Mouse (Mus musculus): Measurements from ENCODE around the gene Gtf2a1. TPM values are rescaled to one million over a fixed set of nuclear protein-coding genes. Genes with fewer than 3 reads are reported as not detected.
"Not testable (repeated sequence)": the region's sequence is repeated elsewhere in the genome, so short reads cannot be mapped to it uniquely, and the experiment has no call there.

Gtf2a1 gene
- polyA plus RNA-seq, 1 experiment = 3.8 TPM

DNA sequence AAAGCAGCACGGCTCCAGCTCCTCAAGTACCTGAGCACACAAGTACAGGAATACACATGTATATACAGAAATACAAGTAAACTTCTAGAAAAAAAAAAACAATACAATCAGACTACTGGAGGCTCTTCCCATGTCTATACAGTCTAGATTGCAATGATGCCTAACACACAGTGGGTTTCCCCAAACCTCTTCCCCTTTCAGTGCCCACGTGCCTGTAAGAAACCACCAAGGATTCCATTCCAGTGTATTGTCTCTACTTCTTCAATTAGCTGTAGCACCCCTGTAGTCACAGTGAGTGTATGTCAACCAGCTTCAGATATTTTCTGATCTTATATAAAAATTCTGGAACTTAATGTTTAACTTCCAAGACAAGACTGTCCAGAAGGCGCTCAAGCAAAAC lies 1.8 kb upstream of the Gtf2a1 start:
- no peaks in the 10 kb centered on the region for H3K27me3 ChIP-seq (replicated peaks)
- no peaks in the 10 kb centered on the region for H3K9me3 ChIP-seq
- peaks cover 20% of the 10 kb centered on the region for H3K4me1 ChIP-seq
- H3K36me3 ChIP-seq (replicated peaks; ENCODE audit: low read length) = no peaks in the 10 kb centered on the region
- no peak for TF ChIP-seq FLI1 (IDR thresholded peaks at IDR 0.05; ENCODE audit: low read length)
- no peak for TF ChIP-seq GATA1 (IDR thresholded peaks at IDR 0.05; ENCODE audit: borderline replicate concordance, low read length)
- no peak overlapping the region for H3K4me3 ChIP-seq (replicated peaks)

DNA sequence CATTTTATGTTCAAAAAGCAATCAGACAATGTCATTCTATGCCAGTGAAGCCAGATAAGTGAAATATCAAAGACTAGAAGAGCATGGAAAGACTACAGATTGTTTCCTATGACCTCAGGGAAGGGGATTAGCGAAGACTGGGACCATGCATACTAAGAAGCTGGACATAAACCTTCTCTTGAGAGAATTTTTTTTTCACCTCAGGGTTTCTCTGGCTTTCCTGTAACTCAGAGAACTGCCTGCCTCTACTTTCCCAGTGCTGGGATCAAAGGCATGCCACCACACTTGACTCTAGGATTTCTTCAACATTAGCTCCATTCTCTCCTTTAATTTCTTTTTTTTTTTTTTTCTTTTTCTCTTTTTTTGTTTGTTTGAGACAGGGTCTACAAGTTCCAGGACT lies 904 bp upstream of the Gtf2a1 start:
- Histone ChIP-seq H3K4me1 (peaks cover 24% of the 10 kb centered on the region), H3K9me3 (no peaks in the 10 kb centered on the region), H3K36me3 (replicated peaks; ENCODE audit: low read length) (peaks cover 7% of the 10 kb centered on the region), H3K27me3 (replicated peaks) (no peaks in the 10 kb centered on the region), H3K4me3 (replicated peaks) (peak overlapping the region; percentile 97)
- TF ChIP-seq GATA1 (IDR thresholded peaks at IDR 0.05; ENCODE audit: borderline replicate concordance, low read length) = no peak

DNA sequence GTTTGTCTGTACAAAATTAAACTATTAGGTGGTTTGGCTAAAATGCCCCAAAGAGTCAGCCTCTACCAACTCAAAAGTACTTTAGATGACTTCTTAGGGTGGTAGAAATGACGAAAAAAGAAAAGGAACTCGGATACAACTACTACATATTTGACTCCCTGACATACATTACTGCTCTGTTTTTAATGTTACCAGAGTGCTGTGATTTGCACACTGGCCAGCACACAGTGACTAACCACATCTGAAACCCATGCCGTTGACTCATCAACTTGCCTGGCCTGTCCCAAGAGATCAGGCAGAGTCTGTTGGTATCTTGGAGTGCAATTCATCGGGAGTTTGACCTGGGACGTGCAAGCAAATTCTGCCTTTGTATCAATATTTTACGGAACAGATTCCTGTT lies 429 bp upstream of the Gtf2a1 start:
- peaks cover 12% of the 10 kb centered on the region for H3K36me3 ChIP-seq (replicated peaks; ENCODE audit: low read length)
- H3K9me3 ChIP-seq = no peaks in the 10 kb centered on the region
- TF ChIP-seq FLI1 (IDR thresholded peaks at IDR 0.05; ENCODE audit: low read length) = no peak
- no peak for TF ChIP-seq GATA1 (IDR thresholded peaks at IDR 0.05; ENCODE audit: borderline replicate concordance, low read length)
- no peaks in the 10 kb centered on the region for H3K27me3 ChIP-seq (replicated peaks)
- peaks cover 28% of the 10 kb centered on the region for H3K4me1 ChIP-seq
- H3K4me3 ChIP-seq (replicated peaks) = peak overlapping the region; percentile 97

DNA sequence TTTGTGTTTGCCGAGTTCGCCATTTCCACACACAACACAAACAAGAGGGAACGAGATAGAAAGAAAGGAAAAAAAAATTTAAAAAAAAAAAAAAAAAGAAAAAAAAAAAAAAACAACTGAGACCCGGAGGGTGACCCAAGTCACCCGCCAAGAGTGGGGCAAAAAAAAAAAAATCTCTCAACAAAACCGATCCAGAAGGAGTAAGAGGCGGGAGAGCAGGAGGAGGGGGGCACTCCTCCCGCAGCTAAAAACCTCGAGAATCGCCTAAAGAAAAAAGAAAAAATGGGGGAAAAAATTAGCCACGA lies 793 bp downstream of the Gtf2a1 start:
- Histone ChIP-seq H3K36me3 (replicated peaks; ENCODE audit: low read length) (peaks cover 22% of the 10 kb centered on the region), H3K27me3 (replicated peaks) (no peaks in the 10 kb centered on the region), H3K4me1 (peaks cover 39% of the 10 kb centered on the region), H3K4me3 (replicated peaks) (peak overlapping the region; percentile 97), H3K9me3 (no peaks in the 10 kb centered on the region)
- TF ChIP-seq GATA1 (IDR thresholded peaks at IDR 0.05; ENCODE audit: borderline replicate concordance, low read length) = no peak
- TF ChIP-seq FLI1 (IDR thresholded peaks at IDR 0.05; ENCODE audit: low read length) = no peak

GRCm38 (mm10) chr12:91588670-91589541 lies 1.4 kb downstream of the Gtf2a1 start:
- TF ChIP-seq FLI1 (IDR thresholded peaks at IDR 0.05; ENCODE audit: low read length) = no peak
- TF ChIP-seq GATA1 (IDR thresholded peaks at IDR 0.05; ENCODE audit: borderline replicate concordance, low read length) = no peak
- H3K4me1 ChIP-seq = peaks cover 45% of the 10 kb centered on the region

DNA sequence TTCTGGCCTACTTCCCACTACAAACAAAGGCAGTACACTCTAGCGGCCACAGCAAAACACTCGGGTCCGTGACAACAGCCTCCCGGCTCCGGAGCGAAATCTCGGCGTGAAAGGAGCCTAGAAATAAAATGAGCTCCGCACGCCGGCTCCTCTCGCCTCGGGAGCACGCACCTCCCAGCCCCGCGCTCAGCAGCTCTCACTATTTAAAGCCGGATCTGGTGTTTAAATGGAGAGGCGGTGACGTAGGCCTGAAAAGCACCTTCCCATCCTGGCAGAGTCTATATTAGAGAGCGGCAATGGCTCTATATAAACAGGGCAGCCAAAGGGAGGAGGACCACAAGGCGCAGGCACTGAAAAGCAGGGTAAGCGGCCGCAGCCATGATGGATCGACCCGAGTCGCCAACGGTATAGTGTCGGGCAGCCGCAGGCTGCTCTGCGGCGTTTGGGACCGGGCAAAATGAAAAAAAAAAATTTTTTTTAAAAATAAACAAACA lies 2.1 kb downstream of the Gtf2a1 start:
- Histone ChIP-seq H3K9me3 (no peaks in the 10 kb centered on the region), H3K36me3 (replicated peaks; ENCODE audit: low read length) (peaks cover 35% of the 10 kb centered on the region), H3K4me1 (peaks cover 52% of the 10 kb centered on the region), H3K27me3 (replicated peaks) (no peaks in the 10 kb centered on the region), H3K4me3 (replicated peaks) (peak overlapping the region; percentile 97)
- TF ChIP-seq GATA1 (IDR thresholded peaks at IDR 0.05; ENCODE audit: borderline replicate concordance, low read length) (no peak), FLI1 (IDR thresholded peaks at IDR 0.05; ENCODE audit: low read length) (no peak)

More at GRCm38 (mm10) chr12:91588670-91589541, 1.4 kb downstream of the Gtf2a1 start:
- Histone ChIP-seq H3K9me3 (no peaks in the 10 kb centered on the region), H3K4me3 (replicated peaks) (peak overlapping the region; percentile 97), H3K36me3 (replicated peaks; ENCODE audit: low read length) (peaks cover 28% of the 10 kb centered on the region), H3K27me3 (replicated peaks) (no peaks in the 10 kb centered on the region)

GRCm38 (mm10) chr12:91587491-91588033 lies 2.7 kb downstream of the Gtf2a1 start:
- Histone ChIP-seq H3K4me1 (peaks cover 58% of the 10 kb centered on the region), H3K36me3 (replicated peaks; ENCODE audit: low read length) (peaks cover 41% of the 10 kb centered on the region), H3K4me3 (replicated peaks) (peak overlapping the region; percentile 97), H3K27me3 (replicated peaks) (no peaks in the 10 kb centered on the region), H3K9me3 (no peaks in the 10 kb centered on the region)
- no peak for TF ChIP-seq FLI1 (IDR thresholded peaks at IDR 0.05; ENCODE audit: low read length)
- TF ChIP-seq GATA1 (IDR thresholded peaks at IDR 0.05; ENCODE audit: borderline replicate concordance, low read length) = no peak

DNA sequence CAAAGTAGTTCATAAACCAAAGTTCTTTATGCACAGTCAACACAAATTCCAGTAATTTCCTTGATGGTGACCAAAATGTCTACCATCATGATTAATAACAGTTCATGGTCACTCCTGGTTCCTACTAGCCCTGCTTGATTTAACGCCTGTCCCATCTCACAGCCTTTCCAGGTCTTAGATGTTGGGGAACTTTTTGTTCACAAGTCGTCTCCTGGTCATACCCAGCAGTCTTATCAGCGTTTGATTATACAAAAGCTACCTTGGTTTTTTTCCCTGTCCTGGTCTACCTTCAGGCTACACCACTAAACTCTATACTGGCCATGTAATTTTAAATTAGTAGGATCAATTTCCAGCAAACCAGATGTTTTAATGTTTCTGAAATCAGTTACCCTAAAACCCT lies 3.2 kb downstream of the Gtf2a1 start:
- Histone ChIP-seq H3K4me1 (peaks cover 61% of the 10 kb centered on the region), H3K36me3 (replicated peaks; ENCODE audit: low read length) (peaks cover 46% of the 10 kb centered on the region), H3K9me3 (no peaks in the 10 kb centered on the region), H3K27me3 (replicated peaks) (no peaks in the 10 kb centered on the region), H3K4me3 (replicated peaks) (peak overlapping the region; percentile 97)
- TF ChIP-seq FLI1 (IDR thresholded peaks at IDR 0.05; ENCODE audit: low read length) (no peak), GATA1 (IDR thresholded peaks at IDR 0.05; ENCODE audit: borderline replicate concordance, low read length) (no peak)

- not testable (repeated sequence) for H3K27me3 ChIP-seq (replicated peaks); H3K9me3 ChIP-seq
- Histone ChIP-seq H3K4me3 (replicated peaks) (peak overlapping the region; percentile 65), H3K4me1 (peaks cover 62% of the 10 kb centered on the region), H3K36me3 (replicated peaks; ENCODE audit: low read length) (peaks cover 58% of the 10 kb centered on the region)
These were observed 4.5 kb downstream of the Gtf2a1 start for GRCm38 (mm10) chr12:91585815-91586214.

- Histone ChIP-seq H3K36me3 (replicated peaks; ENCODE audit: low read length) (peaks cover 63% of the 10 kb centered on the region), H3K4me1 (peaks cover 65% of the 10 kb centered on the region), H3K4me3 (replicated peaks) (peak overlapping the region; percentile 42), H3K9me3 (no peaks in the 10 kb centered on the region), H3K27me3 (replicated peaks) (no peaks in the 10 kb centered on the region)
- TF ChIP-seq GATA1 (IDR thresholded peaks at IDR 0.05; ENCODE audit: borderline replicate concordance, low read length) = no peak
- no peak for TF ChIP-seq FLI1 (IDR thresholded peaks at IDR 0.05; ENCODE audit: low read length)
These were observed 5.1 kb downstream of the Gtf2a1 start for GRCm38 (mm10) chr12:91585206-91585605.

Data from megakaryocyte, embryonic 14.5 days (primary cell).